Mouse (Mus musculus) heart, adult 2 months (tissue): ENCODE measurements around the gene Slc25a11.

Source experiments
- CTCF ChIP-seq: fragments of 200-600 bp; IDR thresholded peaks from 2 replicates; pipeline ENCODE4 v1.8.1; 2022; ENCODE audit warnings: antibody characterized with exemption, mild to moderate bottlenecking, moderate library complexity
- POLR2A ChIP-seq: fragments of 200-500 bp; IDR thresholded peaks from 2 replicates; pipeline ENCODE4 v1.6.1; 2011; ENCODE audit warnings: mild to moderate bottlenecking, low read depth, low read length, control low read depth; ENCODE audit not compliant: insufficient read depth

- TF ChIP-seq CTCF (no peak), POLR2A (no peak)
Observed at GRCm38 (mm10) chr11:70670483-70670882, 23.2 kb upstream of the Slc25a11 start.
